Mouse (Mus musculus) adrenal gland, postnatal 36 days (tissue): ENCODE data around the gene Arhgap23. TPM values are rescaled to one million over a fixed set of nuclear protein-coding genes. Genes with fewer than 3 reads are reported as not detected.

Source experiments
- DNase-seq, 2 experiments: peaks; one replicate each; pipeline ENCODE4 v3.0.0; 2021; ENCODE audit warnings: mixed read lengths in 1 of 2
- total RNA-seq, 2 experiments: library from RNA; stranded (reverse); gene quantifications; 2 replicates each; pipeline ENCODE4 v1.2.3; 2021

Arhgap23 gene
- total RNA-seq, 2 experiments from 2014 or later = 28.6 to 37.3 TPM

- DNase-seq = no peak
Observed at GRCm38 (mm10) chr11:97463991-97464390, 48.7 kb downstream of the Arhgap23 start.

- no peak for DNase-seq
Observed at GRCm38 (mm10) chr11:97465957-97466356, 50.6 kb downstream of the Arhgap23 start.

GRCm38 (mm10) chr11:97466444-97467160 lies 51.3 kb downstream of the Arhgap23 start:
- DNase-seq = no peak

- DNase-seq = peak; percentile 87 to 93
Observed at GRCm38 (mm10) chr11:97468639-97469287, 53.4 kb downstream of the Arhgap23 start.

GRCm38 (mm10) chr11:97469828-97470227 lies 54.5 kb downstream of the Arhgap23 start:
- DNase-seq = no peak

GRCm38 (mm10) chr11:97471276-97471675 lies 55.9 kb downstream of the Arhgap23 start:
- no peak for DNase-seq

- peak; percentile 31 to 66 for DNase-seq
Observed at GRCm38 (mm10) chr11:97476334-97477095, 61.2 kb downstream of the Arhgap23 start.

- DNase-seq = peak; percentile 41 to 42
Observed at GRCm38 (mm10) chr11:97477431-97477830, 62.1 kb downstream of the Arhgap23 start.

GRCm38 (mm10) chr11:97478345-97478744 lies 63.0 kb downstream of the Arhgap23 start:
- DNase-seq = no peak

GRCm38 (mm10) chr11:97479085-97479484 lies 63.8 kb downstream of the Arhgap23 start:
- no peak for DNase-seq

GRCm38 (mm10) chr11:97479824-97480223 lies 64.5 kb downstream of the Arhgap23 start:
- DNase-seq = peak in 1 of 2 experiments; percentile 34

GRCm38 (mm10) chr11:97485661-97486060 lies 70.3 kb downstream of the Arhgap23 start:
- DNase-seq = peak in 1 of 2 experiments; percentile 33

GRCm38 (mm10) chr11:97487656-97488055 lies 72.3 kb downstream of the Arhgap23 start:
- DNase-seq = no peak

- peak; percentile 82 to 84 for DNase-seq
Observed at GRCm38 (mm10) chr11:97489589-97490324, 74.4 kb downstream of the Arhgap23 start.

GRCm38 (mm10) chr11:97491640-97492039 lies 76.3 kb downstream of the Arhgap23 start:
- DNase-seq = no peak

- DNase-seq = no peak
Observed at GRCm38 (mm10) chr11:97492836-97493235, 77.5 kb downstream of the Arhgap23 start.

- DNase-seq = no peak
Observed at GRCm38 (mm10) chr11:97497543-97497942, 82.2 kb downstream of the Arhgap23 start.

GRCm38 (mm10) chr11:97499865-97500719 lies 84.8 kb downstream of the Arhgap23 start, which contains the start of gene 4933428G20Rik:
Gene 4933428G20Rik, minus strand, starts transcription at chr11:97500340.
- no peak for DNase-seq

- DNase-seq = no peak
Observed at GRCm38 (mm10) chr11:97500720-97501448, 85.6 kb downstream of the Arhgap23 start.

- no peak for DNase-seq
Observed at GRCm38 (mm10) chr11:97502383-97502782, 87.0 kb downstream of the Arhgap23 start.
